Mouse (Mus musculus) G1E (cell line): ENCODE data around the gene Slc17a4.

Experiments used
- GATA1 ChIP-seq: IDR thresholded peaks from 2 replicates; pipeline ENCODE4 v1.6.1; 2012; ENCODE audit warnings: borderline replicate concordance, low read length, inconsistent platforms, mixed read lengths
- TAL1 ChIP-seq: conservative IDR thresholded peaks from 2 replicates; pipeline ENCODE4 v1.6.1; 2012; ENCODE audit warnings: low read depth, low read length, inconsistent platforms, mixed read lengths

- TF ChIP-seq TAL1 (no peak), GATA1 (no peak)
These were observed 47.4 kb downstream of the Slc17a4 start, which contains the start of gene Slc17a1 for GRCm38 (mm10) chr13:23867405-23867804.
